Mouse (Mus musculus): ENCODE results near the gene Neurod2. TPM values are rescaled to one million over a fixed set of nuclear protein-coding genes. Genes with fewer than 3 reads are reported as not detected.
A peak's percentile ranks its signal among the peaks of the same experiment; 100 is the strongest.

The Neurod2 gene
- total RNA-seq, 2 experiments from 2014 or later: 114 to 118 TPM

- DNase-seq (ENCODE audit: low spot score in 2 of 2): peak in 1 of 2 experiments; percentile 53
Observed at GRCm38 (mm10) chr11:98333981-98334741, 4.7 kb upstream of the Neurod2 start.

GRCm38 (mm10) chr11:98333263-98333696 is 3.8 kb upstream of the Neurod2 start:
- DNase-seq (ENCODE audit: low spot score in 2 of 2): no peak

- DNase-seq (ENCODE audit: low spot score in 2 of 2): no peak
Observed at GRCm38 (mm10) chr11:98332841-98333240, 3.4 kb upstream of the Neurod2 start.

- DNase-seq (ENCODE audit: low spot score in 2 of 2): no peak
Observed at GRCm38 (mm10) chr11:98332186-98332585, 2.7 kb upstream of the Neurod2 start.

- no peak for DNase-seq (ENCODE audit: low spot score in 2 of 2)
Observed at GRCm38 (mm10) chr11:98331401-98331800, 2.0 kb upstream of the Neurod2 start.

GRCm38 (mm10) chr11:98330745-98331204 is 1.3 kb upstream of the Neurod2 start:
- DNase-seq (ENCODE audit: low spot score in 2 of 2): no peak

- DNase-seq (ENCODE audit: low spot score in 2 of 2): peak in 1 of 2 experiments; percentile 56
Observed at GRCm38 (mm10) chr11:98329960-98330744, 704 bp upstream of the Neurod2 start.

GRCm38 (mm10) chr11:98328371-98329069 is 928 bp downstream of the Neurod2 start:
- peak in 1 of 2 experiments; percentile 59 for DNase-seq (ENCODE audit: low spot score in 2 of 2)

- peak in 1 of 2 experiments; percentile 53 for DNase-seq (ENCODE audit: low spot score in 2 of 2)
Observed at GRCm38 (mm10) chr11:98328031-98328370, 1.4 kb downstream of the Neurod2 start.

- DNase-seq (ENCODE audit: low spot score in 2 of 2): no peak
Observed at GRCm38 (mm10) chr11:98327136-98328030, 2.1 kb downstream of the Neurod2 start.

GRCm38 (mm10) chr11:98326741-98327135 is 2.7 kb downstream of the Neurod2 start:
- no peak for DNase-seq (ENCODE audit: low spot score in 2 of 2)

GRCm38 (mm10) chr11:98325821-98326218 is 3.6 kb downstream of the Neurod2 start:
- DNase-seq (ENCODE audit: low spot score in 2 of 2): no peak

GRCm38 (mm10) chr11:98325191-98325820 is 4.1 kb downstream of the Neurod2 start:
- DNase-seq (ENCODE audit: low spot score in 2 of 2): no peak

- DNase-seq (ENCODE audit: low spot score in 2 of 2): peak in 1 of 2 experiments; percentile 55
Observed at GRCm38 (mm10) chr11:98323933-98324332, 5.5 kb downstream of the Neurod2 start.

GRCm38 (mm10) chr11:98323136-98323866 is 6.1 kb downstream of the Neurod2 start:
- no peak for DNase-seq (ENCODE audit: low spot score in 2 of 2)

- DNase-seq (ENCODE audit: low spot score in 2 of 2): no peak
Observed at GRCm38 (mm10) chr11:98322159-98322558, 7.3 kb downstream of the Neurod2 start.

- DNase-seq (ENCODE audit: low spot score in 2 of 2): no peak
Observed at GRCm38 (mm10) chr11:98321677-98322003, 7.8 kb downstream of the Neurod2 start.

GRCm38 (mm10) chr11:98320806-98321676 is 8.4 kb downstream of the Neurod2 start:
- peak; percentile 67 to 77 for DNase-seq (ENCODE audit: low spot score in 2 of 2)

- DNase-seq (ENCODE audit: low spot score in 2 of 2): peak; percentile 54 to 69
Observed at GRCm38 (mm10) chr11:98320381-98320780, 9.1 kb downstream of the Neurod2 start.
